In the genomic region with DNA sequence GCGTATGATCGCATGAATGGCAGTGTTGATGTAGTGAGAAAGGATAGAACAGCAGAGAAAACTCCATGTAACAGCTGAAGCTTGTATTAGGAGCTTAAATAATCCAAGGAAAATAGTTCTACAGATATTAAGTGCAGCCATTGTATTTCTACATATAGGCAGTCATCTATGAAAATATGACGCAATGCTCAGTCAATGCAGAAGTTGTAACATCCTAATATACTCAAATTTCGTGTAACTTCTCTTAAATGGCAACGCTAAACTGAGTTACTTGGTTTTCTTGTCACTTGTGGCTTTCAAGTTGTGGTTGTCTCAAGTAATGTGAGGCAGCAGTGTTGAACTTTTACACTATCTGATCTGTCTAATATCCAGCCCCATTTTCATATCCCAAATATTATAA, we compare ENCODE assay signal across 23 mouse cellular contexts.
"Had no signal": no experiment of that assay in that cellular context is flagged by ENCODE, and none has a peak within 500 bp of the region (broad histone marks: within the 10 kb centered on the region; RNA-seq: fewer than 3 reads in every experiment).

No protein-coding gene starts in this region.

- H3K27me3 ChIP-seq: limb, embryonic 12.5 days; limb, embryonic 15.5 days; megakaryocyte, embryonic 14.5 days; neural tube, embryonic 13.5 days; stomach, embryonic 15.5 days had no signal

- ATAC-seq: liver, postnatal 0 days had no signal

- H3K4me3 ChIP-seq: limb, embryonic 12.5 days; limb, embryonic 15.5 days; megakaryocyte, embryonic 14.5 days; midbrain, embryonic 10.5 days; neural tube, embryonic 13.5 days; stomach, embryonic 15.5 days had no signal

- H3K36me3 ChIP-seq: limb, embryonic 12.5 days; limb, embryonic 15.5 days; midbrain, embryonic 10.5 days; neural tube, embryonic 13.5 days; stomach, embryonic 15.5 days had no signal

- H3K4me2 ChIP-seq: limb, embryonic 12.5 days; limb, embryonic 15.5 days; liver, embryonic 11.5 days; lung, embryonic 14.5 days; neural tube, embryonic 13.5 days; stomach, embryonic 15.5 days had no signal

- H3K4me1 ChIP-seq: neural tube, embryonic 13.5 days had no signal

- H3K9me3 ChIP-seq: limb, embryonic 12.5 days; limb, embryonic 15.5 days; megakaryocyte, embryonic 14.5 days; midbrain, embryonic 10.5 days; neural tube, embryonic 13.5 days; stomach, embryonic 15.5 days had no signal

- DNase-seq: kidney, adult 11 months; kidney, adult 9 months; kidney, postnatal 14 days; kidney, postnatal 4 days; left cerebral cortex, postnatal 4 days; liver, postnatal 0 days; lung, embryonic 14.5 days; lung, postnatal 10 days; lung, postnatal 36 days; midbrain, embryonic 14.5 days; right cerebral cortex, adult 18-20 months; right cerebral cortex, postnatal 14 days; right cerebral cortex, postnatal 4 days; thymus, adult 18-20 months; thymus, postnatal 36 days had no signal

- H3K9ac ChIP-seq: limb, embryonic 12.5 days; limb, embryonic 15.5 days; liver, embryonic 14.5 days; liver, postnatal 0 days; lung, embryonic 14.5 days; neural tube, embryonic 13.5 days; stomach, embryonic 15.5 days had no signal

- H3K27ac ChIP-seq: limb, embryonic 12.5 days; limb, embryonic 15.5 days; liver, embryonic 14.5 days; midbrain, embryonic 10.5 days; neural tube, embryonic 13.5 days; stomach, embryonic 15.5 days had no signal
